Mouse (Mus musculus) heart, postnatal 0 days (tissue): Measurements from ENCODE around the gene Pdzd7. TPM values are rescaled to one million over a fixed set of nuclear protein-coding genes. Genes with fewer than 3 reads are reported as not detected.

ENCODE experiments used
- ATAC-seq: fragments of 200-750 bp; cut with Nextera tagmentation; 2 replicates; pipeline ENCODE4 v1.8.0; 2017; ENCODE audit warnings: low read depth, moderate number of reproducible peaks, moderate library complexity; ENCODE audit not compliant: insufficient read depth
- DNase-seq: peaks from one replicate; pipeline ENCODE4 v3.0.0-alpha.2; 2016; ENCODE audit warnings: low spot score
- H3K27ac ChIP-seq: fragments of 300-500 bp; sonication (generic); 2 replicates; pipeline ENCODE4 v1.5.1; 2014; ENCODE audit warnings: low read depth, mild to moderate bottlenecking
- H3K27me3 ChIP-seq: fragments of 300-500 bp; sonication (generic); 2 replicates; pipeline ENCODE4 v1.6.1; 2014; ENCODE audit warnings: low read length, mixed read lengths; ENCODE audit not compliant: control insufficient read depth, insufficient read depth
- H3K36me3 ChIP-seq: fragments of 300-500 bp; sonication (generic); replicated peaks from 2 replicates; pipeline ENCODE4 v1.6.1; 2014; ENCODE audit warnings: low read length, mixed read lengths; ENCODE audit not compliant: control insufficient read depth, insufficient read depth
- H3K4me1 ChIP-seq: fragments of 300-500 bp; sonication (generic); 2 replicates; pipeline ENCODE4 v1.6.1; 2014; ENCODE audit warnings: antibody characterized with exemption; ENCODE audit not compliant: control insufficient read depth, insufficient read depth
- H3K4me2 ChIP-seq: fragments of 300-500 bp; sonication (generic); 2 replicates; pipeline ENCODE4 v1.6.1; 2014; ENCODE audit warnings: low read depth, mild to moderate bottlenecking, low read length, moderate library complexity
- H3K4me3 ChIP-seq: fragments of 300-500 bp; sonication (generic); 2 replicates; pipeline ENCODE4 v1.5.1; 2014; ENCODE audit warnings: low read depth, low read length
- H3K9ac ChIP-seq: fragments of 300-500 bp; sonication (generic); replicated peaks from 2 replicates; pipeline ENCODE4 v1.6.1; 2014; ENCODE audit warnings: low read depth, low read length, mixed read lengths
- H3K9me3 ChIP-seq: fragments of 300-500 bp; sonication (generic); replicated peaks from 2 replicates; pipeline ENCODE4 v1.6.1; 2016; ENCODE audit warnings: low read length; ENCODE audit not compliant: control insufficient read depth
- CTCF ChIP-seq: IDR thresholded peaks from 2 replicates; pipeline ENCODE4 v1.5.1; 2016; ENCODE audit warnings: antibody characterized with exemption, control low read depth, low read depth
- EP300 ChIP-seq: IDR thresholded peaks from 2 replicates; pipeline ENCODE4 v1.6.1; 2016; ENCODE audit warnings: antibody characterized with exemption, low read depth
- WGBS: fragments of 180-500 bp; shearing (Covaris S2); extraction: QIAGEN DNeasy Blood & Tissue Kit; methylation state at CpG from one replicate; pipeline ENCODE4 v1.1.7; 2014; 5-methylcytosine and 5-hydroxymethylcytosine counted together
- polyA plus RNA-seq: library from polyadenylated mRNA; unstranded; fragments of >200 nt; fragmentation: Nextera tagmentation; extraction: Ambion mirVana; gene quantifications from 2 replicates; pipeline ENCODE4 v1.2.1, GENCODE M21; 2015
- total RNA-seq: library from RNA; depleted of rRNA; stranded (reverse); fragments of >200 nt; gene quantifications from 2 replicates; pipeline ENCODE4 v1.2.3, GENCODE M21; 2014; ENCODE audit warnings: low replicate concordance

Pdzd7 gene
- total and polyA plus RNA-seq, 2 experiments from 2014 or later, result 0.10 to 0.65 TPM

GRCm38 (mm10) chr19:44988321-44988720, 57.2 kb downstream of the Pdzd7 start:
- 0 out of 2 replicates have a peak overlapping the region, but pooled peaks have one; percentile 60 for H3K9ac ChIP-seq
- TF ChIP-seq CTCF, result no peak
- TF ChIP-seq EP300, result no peak
- ATAC-seq, result no peak
- DNase-seq, result no peak
- no peak overlapping the region for H3K27ac ChIP-seq
- H3K4me1 ChIP-seq, result peaks cover 9% of the 10 kb centered on the region; the same call in 1 of the 2 replicates
- 0 out of 2 replicates have a peak, but pooled peaks cover 2% of the 10 kb centered on the region for H3K36me3 ChIP-seq
- no peaks in the 10 kb centered on the region for H3K9me3 ChIP-seq
- WGBS, result 29% methylated on average over 9 of the region's 9 CpGs
- H3K4me3 ChIP-seq, result peak overlapping the region; percentile 66
- H3K27me3 ChIP-seq, result no peaks in the 10 kb centered on the region
- peak overlapping the region; percentile 99 for H3K4me2 ChIP-seq

GRCm38 (mm10) chr19:44987851-44988250, 57.7 kb downstream of the Pdzd7 start:
- 70% methylated on average over 6 of the region's 6 CpGs for WGBS
- no peak for TF ChIP-seq CTCF
- no peak for TF ChIP-seq EP300
- Histone ChIP-seq H3K4me3 (no peak overlapping the region), H3K36me3 (0 out of 2 replicates have a peak, but pooled peaks cover 5% of the 10 kb centered on the region), H3K4me1 (peaks cover 9% of the 10 kb centered on the region; the same call in 1 of the 2 replicates), H3K4me2 (no peak overlapping the region), H3K9ac (no peak overlapping the region), H3K27me3 (no peaks in the 10 kb centered on the region), H3K27ac (no peak overlapping the region), H3K9me3 (no peaks in the 10 kb centered on the region)
- DNase-seq, result no peak
- no peak for ATAC-seq

- TF ChIP-seq CTCF (no peak), EP300 (no peak)
- no peaks in the 10 kb centered on the region for H3K27me3 ChIP-seq
- no peak overlapping the region for H3K27ac ChIP-seq
- no peak overlapping the region for H3K4me3 ChIP-seq
- ATAC-seq, result no peak
- no peak for DNase-seq
- peaks cover 9% of the 10 kb centered on the region; the same call in 1 of the 2 replicates for H3K4me1 ChIP-seq
- H3K9me3 ChIP-seq, result no peaks in the 10 kb centered on the region
- WGBS, result 74% methylated on average over 6 of the region's 6 CpGs
- H3K4me2 ChIP-seq, result no peak overlapping the region
- H3K36me3 ChIP-seq, result peaks cover 5% of the 10 kb centered on the region; the same call in 1 of the 2 replicates
- no peak overlapping the region for H3K9ac ChIP-seq
Measured at GRCm38 (mm10) chr19:44987004-44987403, 58.5 kb downstream of the Pdzd7 start.

GRCm38 (mm10) chr19:44985159-44985988, 60.1 kb downstream of the Pdzd7 start:
- 38% methylated on average over 5 of the region's 5 CpGs for WGBS
- Histone ChIP-seq H3K27me3 (no peaks in the 10 kb centered on the region), H3K27ac (no peak overlapping the region), H3K36me3 (peaks cover 20% of the 10 kb centered on the region), H3K4me1 (peaks cover 9% of the 10 kb centered on the region; the same call in 1 of the 2 replicates), H3K4me3 (no peak overlapping the region), H3K9me3 (no peaks in the 10 kb centered on the region), H3K4me2 (no peak overlapping the region), H3K9ac (no peak overlapping the region)
- no peak for DNase-seq
- no peak for TF ChIP-seq EP300
- no peak for TF ChIP-seq CTCF
- ATAC-seq, result no peak

- Histone ChIP-seq H3K9ac (no peak overlapping the region), H3K27ac (no peak overlapping the region), H3K4me1 (peaks cover 8% of the 10 kb centered on the region; the same call in 1 of the 2 replicates), H3K4me3 (no peak overlapping the region), H3K27me3 (no peaks in the 10 kb centered on the region), H3K9me3 (no peaks in the 10 kb centered on the region), H3K4me2 (no peak overlapping the region), H3K36me3 (peaks cover 29% of the 10 kb centered on the region)
- ATAC-seq (no peak), DNase-seq (no peak)
- WGBS, result 91% methylated on average over 4 of the region's 4 CpGs
- no peak for TF ChIP-seq EP300
- no peak for TF ChIP-seq CTCF
Measured at GRCm38 (mm10) chr19:44984420-44984819, 61.1 kb downstream of the Pdzd7 start.
